Mouse (Mus musculus): ENCODE measurements around the gene Ss18l1.

DNA sequence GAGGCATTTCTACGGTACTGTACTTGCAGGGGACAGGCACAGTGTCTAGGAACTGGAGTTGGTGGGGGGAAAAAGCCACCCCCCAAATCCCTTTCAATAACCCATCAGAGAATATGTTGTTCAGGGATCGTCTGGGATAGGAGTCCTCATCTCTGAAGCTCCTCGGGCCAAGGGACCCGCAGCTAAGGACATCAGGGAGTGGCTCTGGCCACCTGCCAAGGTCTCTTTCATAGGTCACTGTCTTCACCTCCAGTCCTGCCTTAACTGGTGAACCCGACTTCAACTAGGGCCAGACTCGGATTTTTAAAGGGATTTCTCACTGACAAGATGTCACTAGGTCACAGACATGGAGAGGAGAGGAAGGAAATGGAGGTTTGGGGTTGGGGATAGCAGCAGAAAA is 66.0 kb downstream of the Ss18l1 start:
- TF ChIP-seq GATA1 (IDR thresholded peaks at IDR 0.05; ENCODE audit: borderline replicate concordance, low read length), result no peak
- no peak for TF ChIP-seq CTCF (IDR thresholded peaks at IDR 0.05; ENCODE audit: low read depth, low read length)
- no peak for TF ChIP-seq POLR2AphosphoS5 (IDR thresholded peaks at IDR 0.05; ENCODE audit: insufficient replicate concordance, low read depth, low read length)
